Mouse (Mus musculus): Measurements from ENCODE around the gene Sestd1. TPM values are rescaled to one million over a fixed set of nuclear protein-coding genes. Genes with fewer than 3 reads are reported as not detected.

Sestd1 gene
- polyA plus RNA-seq, 1 experiment from 2014 or later, result 27.2 TPM

- 65% methylated on average over 9 of the region's 9 CpGs for WGBS
- ATAC-seq (ENCODE audit: low FRiP score, low read depth), result 0 out of 2 replicates have a peak, but pooled peaks have one; percentile 62
- Histone ChIP-seq H3K27ac (replicated peaks) (no peak overlapping the region), H3K9ac (replicated peaks) (no peak overlapping the region), H3K27me3 (no peaks in the 10 kb centered on the region), H3K36me3 (no peaks in the 10 kb centered on the region), H3K4me2 (replicated peaks) (no peak overlapping the region), H3K4me3 (no peak overlapping the region), H3K4me1 (no peaks in the 10 kb centered on the region), H3K9me3 (no peaks in the 10 kb centered on the region)
Observed at GRCm38 (mm10) chr2:77301687-77302389, 21.4 kb upstream of the Sestd1 start.

GRCm38 (mm10) chr2:77289701-77290100 is 9.3 kb upstream of the Sestd1 start:
- Histone ChIP-seq H3K9me3 (no peaks in the 10 kb centered on the region), H3K4me1 (no peaks in the 10 kb centered on the region), H3K4me2 (replicated peaks) (no peak overlapping the region), H3K4me3 (no peak overlapping the region), H3K36me3 (no peaks in the 10 kb centered on the region), H3K27ac (replicated peaks) (no peak overlapping the region), H3K9ac (replicated peaks) (no peak overlapping the region), H3K27me3 (no peaks in the 10 kb centered on the region)
- 67% methylated on average over 6 of the region's 6 CpGs for WGBS
- ATAC-seq (ENCODE audit: low FRiP score, low read depth), result no peak

DNA sequence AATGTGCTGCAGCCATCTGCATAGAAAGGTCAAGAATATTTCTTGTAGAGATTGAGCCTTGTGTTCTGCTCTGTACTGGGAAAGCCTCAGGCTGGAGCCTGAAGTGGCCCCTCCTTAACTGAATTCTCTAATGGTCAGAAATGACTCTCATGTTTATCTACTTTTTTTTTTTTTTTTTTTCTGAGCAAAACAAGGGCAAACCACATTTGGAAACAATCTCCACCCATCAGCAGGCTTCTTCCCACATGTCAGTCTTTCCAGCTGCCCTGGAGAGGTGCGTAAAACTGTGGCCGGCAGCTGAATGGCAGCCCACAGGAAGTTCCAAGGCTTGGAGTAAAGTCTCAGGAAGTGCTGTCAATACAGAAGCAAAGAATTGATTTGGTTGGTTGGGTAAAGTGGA is 6.4 kb upstream of the Sestd1 start:
- Histone ChIP-seq H3K4me2 (replicated peaks) (no peak overlapping the region), H3K9me3 (no peaks in the 10 kb centered on the region), H3K27me3 (0 out of 2 replicates have a peak, but pooled peaks cover 2% of the 10 kb centered on the region), H3K27ac (replicated peaks) (no peak overlapping the region), H3K4me1 (no peaks in the 10 kb centered on the region), H3K4me3 (no peak overlapping the region), H3K36me3 (no peaks in the 10 kb centered on the region), H3K9ac (replicated peaks) (no peak overlapping the region)
- 58% methylated on average over 2 of the region's 2 CpGs for WGBS
- no peak for ATAC-seq (ENCODE audit: low FRiP score, low read depth)

DNA sequence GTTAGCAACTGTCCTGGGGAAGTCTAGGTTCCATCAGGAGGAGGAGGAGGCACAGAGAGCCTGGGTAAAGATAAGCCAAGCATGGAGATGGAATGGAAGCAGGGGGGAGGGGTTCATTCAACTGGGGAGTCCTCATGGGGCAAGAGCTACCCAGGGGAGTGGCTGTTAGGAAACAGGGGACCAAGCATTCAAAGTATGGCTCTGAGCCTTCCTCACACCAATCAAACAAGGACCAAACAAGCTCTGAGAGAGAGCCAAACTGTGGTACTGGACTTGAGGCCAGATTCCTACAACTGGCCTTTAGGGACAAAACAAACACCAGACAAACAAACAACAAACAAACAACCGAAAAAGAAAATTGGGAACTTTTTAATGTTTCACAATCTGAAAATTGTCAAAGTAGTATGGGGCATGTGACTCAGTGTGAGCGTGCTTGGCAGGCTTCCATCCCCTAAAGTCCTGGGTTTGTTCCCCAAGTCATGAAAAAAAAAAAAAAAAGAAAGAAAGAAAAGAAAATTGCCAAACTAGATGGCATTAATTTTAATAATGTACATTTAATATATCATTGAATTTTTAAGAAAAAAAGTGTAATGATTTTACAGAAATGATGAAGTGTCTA is 4.0 kb upstream of the Sestd1 start:
- ATAC-seq (ENCODE audit: low FRiP score, low read depth), result no peak
- Histone ChIP-seq H3K4me3 (no peak overlapping the region), H3K9me3 (no peaks in the 10 kb centered on the region), H3K27me3 (0 out of 2 replicates have a peak, but pooled peaks cover 5% of the 10 kb centered on the region), H3K4me1 (peaks cover 4% of the 10 kb centered on the region; the same call in 1 of the 2 replicates), H3K36me3 (no peaks in the 10 kb centered on the region), H3K27ac (replicated peaks) (no peak overlapping the region), H3K9ac (replicated peaks) (no peak overlapping the region), H3K4me2 (replicated peaks) (no peak overlapping the region)
- 84% methylated on average over 2 of the region's 2 CpGs for WGBS

- H3K27me3 ChIP-seq, result 0 out of 2 replicates have a peak, but pooled peaks cover 5% of the 10 kb centered on the region
- peaks cover 13% of the 10 kb centered on the region for H3K4me1 ChIP-seq
- H3K36me3 ChIP-seq, result no peaks in the 10 kb centered on the region
- H3K9ac ChIP-seq (replicated peaks), result peak overlapping the region; percentile 97
- H3K4me3 ChIP-seq, result peak overlapping the region; percentile 91
- peak overlapping the region; percentile 69 for H3K4me2 ChIP-seq (replicated peaks)
- peak; percentile 66 for ATAC-seq (ENCODE audit: low FRiP score, low read depth)
- WGBS, result 1% methylated on average over 37 of the region's 57 CpGs
- no peaks in the 10 kb centered on the region for H3K9me3 ChIP-seq
- peak overlapping the region; percentile 83 for H3K27ac ChIP-seq (replicated peaks)
Observed at GRCm38 (mm10) chr2:77279861-77280511, 406 bp downstream of the Sestd1 start.

- 0 out of 2 replicates have a peak, but pooled peaks cover 5% of the 10 kb centered on the region for H3K27me3 ChIP-seq
- no peaks in the 10 kb centered on the region for H3K36me3 ChIP-seq
- H3K9me3 ChIP-seq, result no peaks in the 10 kb centered on the region
- whole genome bisulfite sequencing, result 74% methylated on average over 4 of the region's 4 CpGs
- no peak for ATAC-seq (ENCODE audit: low FRiP score, low read depth)
- no peak overlapping the region for H3K4me3 ChIP-seq
- no peak overlapping the region for H3K9ac ChIP-seq (replicated peaks)
- no peak overlapping the region for H3K27ac ChIP-seq (replicated peaks)
- no peak overlapping the region for H3K4me2 ChIP-seq (replicated peaks)
- peaks cover 13% of the 10 kb centered on the region for H3K4me1 ChIP-seq
Observed at GRCm38 (mm10) chr2:77277272-77277671, 3.1 kb downstream of the Sestd1 start.

DNA sequence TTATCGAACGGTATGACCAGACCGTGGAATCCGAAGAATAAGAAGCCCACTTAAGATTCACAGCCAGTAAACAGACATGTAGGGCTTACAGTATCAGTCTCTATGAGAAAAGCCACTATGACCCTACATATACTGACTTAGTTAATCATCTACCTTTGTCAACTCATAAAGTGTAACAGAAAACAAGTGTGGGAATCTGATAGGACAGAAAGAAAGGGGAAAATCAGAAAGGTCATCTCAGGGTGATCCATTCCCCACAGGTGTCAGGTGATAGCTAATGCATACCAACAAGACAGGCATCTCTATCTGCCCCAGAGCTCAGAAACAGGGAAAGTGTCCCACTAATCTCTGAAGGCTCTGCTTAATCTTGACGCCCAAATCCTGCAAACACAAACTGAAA is 4.5 kb downstream of the Sestd1 start:
- H3K4me2 ChIP-seq (replicated peaks), result no peak overlapping the region
- H3K27me3 ChIP-seq, result no peaks in the 10 kb centered on the region
- no peaks in the 10 kb centered on the region for H3K36me3 ChIP-seq
- ATAC-seq (ENCODE audit: low FRiP score, low read depth), result no peak
- WGBS, result 89% methylated on average over 5 of the region's 5 CpGs
- no peak overlapping the region for H3K27ac ChIP-seq (replicated peaks)
- H3K4me1 ChIP-seq, result peaks cover 13% of the 10 kb centered on the region
- no peak overlapping the region for H3K9ac ChIP-seq (replicated peaks)
- H3K4me3 ChIP-seq, result no peak overlapping the region
- H3K9me3 ChIP-seq, result no peaks in the 10 kb centered on the region

- WGBS, result 90% methylated on average over 9 of the region's 9 CpGs
- Histone ChIP-seq H3K4me3 (no peak overlapping the region), H3K4me1 (peaks cover 13% of the 10 kb centered on the region), H3K36me3 (no peaks in the 10 kb centered on the region), H3K9ac (replicated peaks) (no peak overlapping the region), H3K27me3 (no peaks in the 10 kb centered on the region), H3K27ac (replicated peaks) (no peak overlapping the region), H3K4me2 (replicated peaks) (no peak overlapping the region), H3K9me3 (no peaks in the 10 kb centered on the region)
- no peak for ATAC-seq (ENCODE audit: low FRiP score, low read depth)
Observed at GRCm38 (mm10) chr2:77274976-77275641, 5.3 kb downstream of the Sestd1 start.

GRCm38 (mm10) chr2:77272953-77273352 is 7.4 kb downstream of the Sestd1 start:
- H3K4me2 ChIP-seq (replicated peaks), result no peak overlapping the region
- H3K4me1 ChIP-seq, result peaks cover 12% of the 10 kb centered on the region; the same call in 1 of the 2 replicates
- H3K36me3 ChIP-seq, result no peaks in the 10 kb centered on the region
- no peak overlapping the region for H3K27ac ChIP-seq (replicated peaks)
- WGBS, result 87% methylated on average over 2 of the region's 2 CpGs
- H3K9ac ChIP-seq (replicated peaks), result no peak overlapping the region
- no peak for ATAC-seq (ENCODE audit: low FRiP score, low read depth)
- H3K4me3 ChIP-seq, result no peak overlapping the region
- H3K27me3 ChIP-seq, result no peaks in the 10 kb centered on the region
- no peaks in the 10 kb centered on the region for H3K9me3 ChIP-seq

- no peak overlapping the region for H3K4me3 ChIP-seq
- no peaks in the 10 kb centered on the region for H3K27me3 ChIP-seq
- peaks cover 10% of the 10 kb centered on the region for H3K4me1 ChIP-seq
- H3K4me2 ChIP-seq (replicated peaks), result no peak overlapping the region
- H3K9me3 ChIP-seq, result no peaks in the 10 kb centered on the region
- 83% methylated on average over 7 of the region's 7 CpGs for WGBS
- ATAC-seq (ENCODE audit: low FRiP score, low read depth), result no peak
- no peak overlapping the region for H3K27ac ChIP-seq (replicated peaks)
- no peak overlapping the region for H3K9ac ChIP-seq (replicated peaks)
- H3K36me3 ChIP-seq, result no peaks in the 10 kb centered on the region
Observed at GRCm38 (mm10) chr2:77270781-77271180, 9.6 kb downstream of the Sestd1 start.

GRCm38 (mm10) chr2:77270136-77270535 is 10.3 kb downstream of the Sestd1 start:
- no peak for ATAC-seq (ENCODE audit: low FRiP score, low read depth)
- peaks cover 6% of the 10 kb centered on the region for H3K4me1 ChIP-seq
- H3K27me3 ChIP-seq, result no peaks in the 10 kb centered on the region
- no peak overlapping the region for H3K4me3 ChIP-seq
- H3K36me3 ChIP-seq, result no peaks in the 10 kb centered on the region
- no peaks in the 10 kb centered on the region for H3K9me3 ChIP-seq
- H3K27ac ChIP-seq (replicated peaks), result no peak overlapping the region
- H3K9ac ChIP-seq (replicated peaks), result no peak overlapping the region
- 81% methylated on average over 1 of the region's 1 CpGs for WGBS
- H3K4me2 ChIP-seq (replicated peaks), result no peak overlapping the region

All from midbrain, embryonic 12.5 days (tissue).